Comparison of ENCODE assay signal across 20 mouse cellular contexts in genomic region chr2:135202390-135202789, GRCm38 (mm10).
DNase-seq lines count a peak whose midpoint lies in the region; ATAC-seq and TF ChIP-seq lines count a peak whose summit lies in the region.
"Had no signal": no experiment of that assay in that cellular context is flagged by ENCODE, and none has a peak within 500 bp of the region (broad histone marks: within the 10 kb centered on the region; RNA-seq: fewer than 3 reads in every experiment).

No protein-coding gene starts in this region.

- TF ChIP-seq CTCF in brain, embryonic 14.5 days (IDR thresholded peaks at IDR 0.05; ENCODE audit: borderline replicate concordance, extremely low read depth, insufficient read depth, insufficient read length), result no peak

- WGBS in forebrain, embryonic 14.5 days, result 85% methylated on average over 4 of the region's 4 CpGs
- 89% methylated on average over 4 of the region's 4 CpGs for WGBS in forebrain, embryonic 11.5 days
- 36% methylated on average over 4 of the region's 4 CpGs for WGBS in heart, embryonic 13.5 days

- H3K36me3 ChIP-seq in forebrain, embryonic 14.5 days (ENCODE audit: control insufficient read depth, insufficient read depth, low read length), result no peaks in the 10 kb centered on the region
- no peaks in the 10 kb centered on the region for H3K36me3 ChIP-seq in forebrain, embryonic 11.5 days (ENCODE audit: control insufficient read depth, insufficient read depth, low read length)
- H3K36me3 ChIP-seq in heart, embryonic 13.5 days, result no peaks in the 10 kb centered on the region
- H3K36me3 ChIP-seq: embryonic facial prominence, embryonic 12.5 days; hindbrain, embryonic 15.5 days; kidney, embryonic 15.5 days; midbrain, embryonic 10.5 days had no signal

- intact Hi-C loops in heart, postnatal 36 days (cut with DNase I), result no loop called here
- intact Hi-C loops in left cerebral cortex, postnatal 25 days (cut with DNase I), result no loop called here

- no peaks in the 10 kb centered on the region for H3K4me1 ChIP-seq in forebrain, embryonic 14.5 days (ENCODE audit: control insufficient read depth, insufficient read depth, low read length)
- H3K4me1 ChIP-seq in forebrain, embryonic 11.5 days (replicated peaks; ENCODE audit: control insufficient read depth, insufficient read depth, low read length), result no peaks in the 10 kb centered on the region
- peaks cover 16% of the 10 kb centered on the region for H3K4me1 ChIP-seq in heart, embryonic 13.5 days
- H3K4me1 ChIP-seq: embryonic facial prominence, embryonic 12.5 days; hindbrain, embryonic 15.5 days; kidney, embryonic 15.5 days; midbrain, embryonic 10.5 days had no signal

- peak; percentile 13 for DNase-seq in forebrain, embryonic 14.5 days (ENCODE audit: low spot score)
- DNase-seq in forebrain, embryonic 11.5 days (ENCODE audit: low spot score), result no peak
- no peak for DNase-seq in heart, postnatal 36 days
- peak; percentile 15 to 16 for DNase-seq in left cerebral cortex, postnatal 25 days (ENCODE audit: low spot score in 2 of 2)
- no peak for DNase-seq in left cerebral cortex, adult 18-20 months (ENCODE audit: low spot score in 2 of 2)
- peak; percentile 31 for DNase-seq in brain, embryonic 14.5 days (ENCODE audit: low read depth)
- DNase-seq in adrenal gland, postnatal 4 days (ENCODE audit: low spot score in 2 of 2), result no peak
- DNase-seq: adrenal gland, postnatal 10 days; gastrocnemius, postnatal 14 days; heart, adult 11 months; lung, postnatal 10 days; right cerebral cortex, postnatal 14 days; thymus, postnatal 14 days had no signal

- TF ChIP-seq POLR2A in brain, embryonic 14.5 days (IDR thresholded peaks at IDR 0.05; ENCODE audit: borderline replicate concordance, extremely low read depth, insufficient read depth, insufficient read length, poor library complexity, severe bottlenecking), result no peak

- H3K9me3 ChIP-seq in forebrain, embryonic 14.5 days (replicated peaks; ENCODE audit: control insufficient read depth, low read length), result no peaks in the 10 kb centered on the region
- H3K9me3 ChIP-seq in forebrain, embryonic 11.5 days (ENCODE audit: control insufficient read depth, low read length), result no peaks in the 10 kb centered on the region
- no peaks in the 10 kb centered on the region for H3K9me3 ChIP-seq in heart, embryonic 13.5 days
- H3K9me3 ChIP-seq: embryonic facial prominence, embryonic 12.5 days; hindbrain, embryonic 15.5 days; kidney, embryonic 15.5 days; midbrain, embryonic 10.5 days had no signal

- no peak overlapping the region for H3K4me2 ChIP-seq in forebrain, embryonic 14.5 days (ENCODE audit: low read length)
- no peak overlapping the region for H3K4me2 ChIP-seq in forebrain, embryonic 11.5 days (ENCODE audit: low read depth, low read length, severe bottlenecking)
- 0 out of 2 replicates have a peak overlapping the region, but pooled peaks have one; percentile 3 for H3K4me2 ChIP-seq in heart, embryonic 13.5 days
- H3K4me2 ChIP-seq: embryonic facial prominence, embryonic 12.5 days; hindbrain, embryonic 15.5 days; kidney, embryonic 15.5 days had no signal

- no peak overlapping the region for H3K27ac ChIP-seq in forebrain, embryonic 14.5 days (ENCODE audit: low read depth, low read length)
- no peak overlapping the region for H3K27ac ChIP-seq in forebrain, embryonic 11.5 days (ENCODE audit: low read depth, low read length)
- 0 out of 2 replicates have a peak overlapping the region, but pooled peaks have one; percentile 32 for H3K27ac ChIP-seq in heart, embryonic 13.5 days (replicated peaks)
- H3K27ac ChIP-seq: embryonic facial prominence, embryonic 12.5 days; hindbrain, embryonic 15.5 days; kidney, embryonic 15.5 days; midbrain, embryonic 10.5 days had no signal

- H3K4me3 ChIP-seq in forebrain, embryonic 14.5 days (ENCODE audit: low read depth, low read length), result no peak overlapping the region
- no peak overlapping the region for H3K4me3 ChIP-seq in forebrain, embryonic 11.5 days (ENCODE audit: low read depth, low read length)
- no peak overlapping the region for H3K4me3 ChIP-seq in heart, embryonic 13.5 days
- H3K4me3 ChIP-seq: embryonic facial prominence, embryonic 12.5 days; hindbrain, embryonic 15.5 days; kidney, embryonic 15.5 days; midbrain, embryonic 10.5 days; myocyte had no signal

- H3K9ac ChIP-seq in forebrain, embryonic 14.5 days (ENCODE audit: low read length), result no peak overlapping the region
- no peak overlapping the region for H3K9ac ChIP-seq in forebrain, embryonic 11.5 days (ENCODE audit: low read length)
- no peak overlapping the region for H3K9ac ChIP-seq in heart, embryonic 13.5 days
- H3K9ac ChIP-seq: embryonic facial prominence, embryonic 12.5 days; hindbrain, embryonic 15.5 days; kidney, embryonic 15.5 days had no signal

- no peak for ATAC-seq in forebrain, embryonic 14.5 days
- ATAC-seq in forebrain, embryonic 11.5 days (replicated peaks; ENCODE audit: low FRiP score), result no peak
- ATAC-seq in heart, embryonic 13.5 days (ENCODE audit: extremely low read depth, insufficient number of reproducible peaks, low FRiP score, low TSS enrichment), result no peak
- ATAC-seq: midbrain, embryonic 16.5 days had no signal

- no peaks in the 10 kb centered on the region for H3K27me3 ChIP-seq in forebrain, embryonic 14.5 days (replicated peaks; ENCODE audit: control insufficient read depth, insufficient read depth, low read length)
- H3K27me3 ChIP-seq in forebrain, embryonic 11.5 days (ENCODE audit: control insufficient read depth, insufficient read depth, low read length), result no peaks in the 10 kb centered on the region
- no peaks in the 10 kb centered on the region for H3K27me3 ChIP-seq in heart, embryonic 13.5 days (replicated peaks)
- H3K27me3 ChIP-seq: embryonic facial prominence, embryonic 12.5 days; hindbrain, embryonic 15.5 days; kidney, embryonic 15.5 days had no signal

Comparison
In these comparisons a context has a peak if more than half of its experiments do, and no peak if none do; other contexts are left out.
1. DNase-seq: peak in forebrain, embryonic 14.5 days (single experiment), left cerebral cortex, postnatal 25 days (2 of 2) and brain, embryonic 14.5 days (single experiment); none in forebrain, embryonic 11.5 days (single experiment), heart, postnatal 36 days (0 of 2), left cerebral cortex, adult 18-20 months (0 of 2) and adrenal gland, postnatal 4 days (0 of 2).